Mouse (Mus musculus): ENCODE data around the gene Ggt6. TPM values are rescaled to one million over a fixed set of nuclear protein-coding genes. Genes with fewer than 3 reads are reported as not detected.

The Ggt6 gene
- not detected in 2 replicates for polyA plus RNA-seq (2012; ENCODE audit: insufficient read depth, low replicate concordance)

DNA sequence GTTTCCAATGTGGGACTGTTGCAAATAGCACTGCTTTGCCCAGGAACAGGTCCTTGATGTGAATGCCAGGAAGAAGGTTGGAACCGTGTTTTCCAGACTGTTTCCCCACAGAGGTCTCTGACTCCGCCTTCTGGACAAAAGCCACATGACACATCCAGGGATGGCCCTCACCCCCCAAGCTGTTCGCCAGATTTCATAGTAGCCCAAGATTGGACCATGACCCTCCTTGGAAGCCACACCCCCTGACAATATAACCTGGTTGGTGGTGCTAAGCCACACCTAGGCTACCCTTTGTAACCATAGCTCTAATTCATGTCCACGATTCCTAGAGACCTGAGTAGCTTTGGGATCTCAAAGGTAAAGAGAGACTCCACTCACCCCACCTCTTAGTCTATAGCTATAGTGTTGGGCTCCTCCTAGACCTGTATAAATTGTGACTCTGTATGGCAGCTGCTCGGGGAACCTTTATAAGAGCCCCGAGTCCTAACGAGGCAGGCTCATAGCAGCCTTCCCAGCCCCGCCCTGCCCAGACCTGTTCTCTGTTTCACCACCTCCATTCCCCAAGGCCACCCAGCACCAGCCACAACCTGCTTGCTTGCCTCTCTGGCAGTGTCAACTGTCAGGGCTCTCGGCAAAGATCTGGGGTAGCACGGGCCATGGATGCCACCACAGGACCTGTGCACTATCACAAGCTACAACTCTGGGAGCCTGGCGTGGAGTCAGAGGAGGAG lies at the start of gene Ggt6:
Ggt6 (plus strand) TSS at position 564 of the 731 bp plus-strand sequence.
- H3K27me3 ChIP-seq (replicated peaks) = peaks cover 20% of the 10 kb centered on the region
- no peaks in the 10 kb centered on the region for H3K36me3 ChIP-seq (replicated peaks; ENCODE audit: low read length)
- H3K4me1 ChIP-seq = peaks cover 23% of the 10 kb centered on the region
- H3K4me3 ChIP-seq (replicated peaks) = no peak within 1 kb of the TSS
- H3K9me3 ChIP-seq = no peaks in the 10 kb centered on the region
- TF ChIP-seq GATA1 (IDR thresholded peaks at IDR 0.05; ENCODE audit: borderline replicate concordance, low read length) = no peak
- TF ChIP-seq FLI1 (IDR thresholded peaks at IDR 0.05; ENCODE audit: low read length) = no peak

DNA sequence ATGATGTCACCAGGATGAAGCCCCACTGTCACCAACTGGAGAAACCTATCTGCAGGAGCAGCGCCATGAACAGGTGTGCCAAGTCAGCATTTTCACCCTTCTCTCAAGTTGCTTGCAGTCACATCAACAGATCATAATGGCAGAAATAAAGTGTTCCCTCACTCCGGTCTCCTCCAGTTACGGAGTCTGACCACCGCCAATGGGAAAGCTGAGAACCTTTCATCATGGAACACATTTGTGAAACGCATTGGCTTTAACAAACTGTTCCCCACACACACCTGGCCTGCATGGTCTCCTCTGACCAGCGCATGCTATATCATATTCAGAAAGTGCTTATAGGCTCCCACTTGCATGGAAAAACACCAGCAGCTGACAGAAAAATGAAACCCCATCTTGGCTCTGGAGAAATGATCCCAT lies 47.2 kb upstream of the Ggt6 start:
- no peaks in the 10 kb centered on the region for H3K9me3 ChIP-seq
- TF ChIP-seq FLI1 (IDR thresholded peaks at IDR 0.05; ENCODE audit: low read length) (no peak), GATA1 (IDR thresholded peaks at IDR 0.05; ENCODE audit: borderline replicate concordance, low read length) (no peak)
- H3K4me3 ChIP-seq (replicated peaks) = no peak overlapping the region
- no peaks in the 10 kb centered on the region for H3K36me3 ChIP-seq (replicated peaks; ENCODE audit: low read length)
- no peaks in the 10 kb centered on the region for H3K4me1 ChIP-seq
- peaks cover 25% of the 10 kb centered on the region for H3K27me3 ChIP-seq (replicated peaks)

DNA sequence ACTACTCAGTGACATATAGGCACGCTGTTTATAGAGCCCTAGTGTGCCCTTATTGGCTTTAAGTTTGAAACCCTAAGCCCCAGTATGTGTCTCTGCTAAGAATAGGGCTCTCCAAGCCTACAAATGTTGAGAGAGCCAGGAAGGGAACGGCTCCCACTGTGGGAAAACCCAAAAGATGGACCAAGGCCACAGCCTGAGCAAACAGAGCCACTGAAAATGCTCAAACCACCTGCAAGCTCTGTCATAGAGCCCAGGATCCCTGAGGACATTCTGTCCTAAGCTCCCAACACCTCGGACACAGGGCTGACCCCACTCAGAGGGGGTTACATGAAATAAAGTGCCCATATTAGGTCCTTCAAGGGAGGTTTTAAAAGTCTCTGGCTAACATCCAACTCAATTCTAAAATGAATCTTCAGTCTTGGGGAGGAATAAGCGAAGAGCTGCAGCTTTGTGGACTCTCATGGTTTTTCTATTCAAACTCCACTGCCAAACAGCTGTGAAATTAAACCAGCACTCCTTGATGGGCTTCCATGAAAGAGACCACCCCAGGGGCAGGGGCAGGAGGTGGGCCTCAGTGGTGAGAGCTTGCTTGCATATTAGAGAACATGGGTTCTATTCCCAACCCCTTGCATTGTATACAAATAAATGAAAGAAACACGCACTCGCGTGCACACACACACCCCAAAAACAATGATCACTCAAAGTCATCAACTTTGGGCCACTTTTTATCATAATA lies 45.8 kb upstream of the Ggt6 start:
- Histone ChIP-seq H3K9me3 (no peaks in the 10 kb centered on the region), H3K36me3 (replicated peaks; ENCODE audit: low read length) (no peaks in the 10 kb centered on the region), H3K27me3 (replicated peaks) (peaks cover 37% of the 10 kb centered on the region), H3K4me3 (replicated peaks) (no peak overlapping the region), H3K4me1 (peaks cover 6% of the 10 kb centered on the region)
- no peak for TF ChIP-seq GATA1 (IDR thresholded peaks at IDR 0.05; ENCODE audit: borderline replicate concordance, low read length)
- TF ChIP-seq FLI1 (IDR thresholded peaks at IDR 0.05; ENCODE audit: low read length) = no peak

DNA sequence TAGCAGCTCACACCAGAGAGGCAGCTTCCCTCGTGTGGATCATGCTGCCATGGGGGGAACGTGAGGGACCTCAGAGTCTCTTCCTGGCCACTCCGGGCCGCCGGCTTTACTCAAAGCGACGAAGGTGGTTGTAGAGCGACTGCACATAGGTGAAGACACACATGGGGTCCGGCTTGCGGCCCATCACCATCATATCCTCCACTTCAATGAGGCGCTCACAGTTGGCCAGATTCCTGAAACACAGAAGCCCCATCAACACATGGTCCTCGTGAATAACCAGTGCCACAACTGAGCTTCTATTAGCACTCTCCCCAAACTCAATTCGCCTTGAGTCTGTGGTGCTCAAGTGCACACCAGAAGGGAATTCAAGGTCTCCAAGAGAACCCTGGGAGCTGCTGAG lies 44.1 kb upstream of the Ggt6 start:
- no peak for TF ChIP-seq GATA1 (IDR thresholded peaks at IDR 0.05; ENCODE audit: borderline replicate concordance, low read length)
- no peak for TF ChIP-seq FLI1 (IDR thresholded peaks at IDR 0.05; ENCODE audit: low read length)
- H3K36me3 ChIP-seq (replicated peaks; ENCODE audit: low read length) = no peaks in the 10 kb centered on the region
- H3K27me3 ChIP-seq (replicated peaks) = peaks cover 44% of the 10 kb centered on the region
- no peaks in the 10 kb centered on the region for H3K9me3 ChIP-seq
- H3K4me3 ChIP-seq (replicated peaks) = no peak overlapping the region
- peaks cover 17% of the 10 kb centered on the region for H3K4me1 ChIP-seq

DNA sequence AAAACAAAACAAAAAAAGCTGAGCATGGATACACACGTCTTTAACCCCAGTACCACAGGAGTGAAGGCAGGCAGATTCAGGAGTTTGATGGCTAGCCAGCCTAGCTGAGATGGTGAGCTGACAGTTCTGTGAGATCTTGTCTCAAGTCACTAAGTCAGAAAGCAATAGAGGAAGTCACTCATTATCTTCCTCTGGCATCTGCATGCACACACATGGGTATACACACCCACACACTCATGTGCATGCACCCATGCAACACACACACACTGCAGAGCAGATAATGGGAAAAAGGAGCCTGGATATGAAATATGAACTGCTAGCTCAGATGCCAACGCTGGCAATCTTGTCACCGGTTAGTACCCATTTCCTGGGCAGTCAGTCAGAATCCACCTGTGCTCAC lies 42.1 kb upstream of the Ggt6 start:
- no peaks in the 10 kb centered on the region for H3K36me3 ChIP-seq (replicated peaks; ENCODE audit: low read length)
- peaks cover 54% of the 10 kb centered on the region for H3K27me3 ChIP-seq (replicated peaks)
- peaks cover 17% of the 10 kb centered on the region for H3K4me1 ChIP-seq
- H3K9me3 ChIP-seq = no peaks in the 10 kb centered on the region
- no peak for TF ChIP-seq GATA1 (IDR thresholded peaks at IDR 0.05; ENCODE audit: borderline replicate concordance, low read length)
- no peak for TF ChIP-seq FLI1 (IDR thresholded peaks at IDR 0.05; ENCODE audit: low read length)
- H3K4me3 ChIP-seq (replicated peaks) = no peak overlapping the region

DNA sequence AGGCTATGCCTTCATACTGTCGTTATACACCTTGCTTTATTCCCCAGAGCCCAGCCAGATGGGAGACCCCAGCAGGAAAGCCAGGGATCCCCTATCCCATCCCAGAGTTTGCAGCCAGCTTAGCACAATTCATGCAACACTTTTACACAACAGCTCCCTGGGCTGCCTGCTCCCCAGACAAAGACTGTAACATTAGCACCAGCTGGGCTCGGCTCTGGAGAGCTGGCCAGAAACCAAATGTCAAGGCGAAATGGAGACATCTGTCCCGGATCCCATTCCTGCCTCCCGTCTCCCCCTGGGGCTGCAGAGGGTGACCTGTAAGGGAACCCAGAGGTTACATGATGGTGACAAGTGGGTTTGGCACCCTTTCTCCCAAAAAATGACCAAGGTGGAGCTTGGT lies 41.7 kb upstream of the Ggt6 start:
- TF ChIP-seq GATA1 (IDR thresholded peaks at IDR 0.05; ENCODE audit: borderline replicate concordance, low read length) = no peak
- TF ChIP-seq FLI1 (IDR thresholded peaks at IDR 0.05; ENCODE audit: low read length) = no peak
- Histone ChIP-seq H3K27me3 (replicated peaks) (peaks cover 53% of the 10 kb centered on the region), H3K9me3 (no peaks in the 10 kb centered on the region), H3K4me3 (replicated peaks) (no peak overlapping the region), H3K36me3 (replicated peaks; ENCODE audit: low read length) (no peaks in the 10 kb centered on the region), H3K4me1 (peaks cover 17% of the 10 kb centered on the region)

DNA sequence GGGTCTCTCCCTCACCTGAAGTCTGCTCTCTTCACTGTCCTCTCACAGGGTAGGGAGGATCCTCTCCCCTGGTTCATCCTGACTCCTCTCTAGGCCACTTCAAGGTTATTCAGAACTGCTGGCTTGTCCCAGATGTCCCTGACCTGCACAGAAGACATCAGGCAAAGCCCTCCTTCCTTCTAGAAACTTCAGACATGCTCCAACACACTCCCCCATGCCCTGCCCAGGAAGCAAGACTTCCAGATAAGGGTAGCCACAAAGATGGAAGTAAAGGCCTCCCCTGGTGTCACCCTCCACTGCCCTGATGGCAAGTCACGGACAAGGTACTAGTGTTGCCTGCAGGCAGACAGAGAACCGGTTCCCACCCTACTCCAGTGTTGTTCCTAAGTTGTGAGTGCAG lies 40.6 kb upstream of the Ggt6 start:
- Histone ChIP-seq H3K4me1 (peaks cover 17% of the 10 kb centered on the region), H3K27me3 (replicated peaks) (peaks cover 59% of the 10 kb centered on the region)
- TF ChIP-seq GATA1 (IDR thresholded peaks at IDR 0.05; ENCODE audit: borderline replicate concordance, low read length) = no peak

DNA sequence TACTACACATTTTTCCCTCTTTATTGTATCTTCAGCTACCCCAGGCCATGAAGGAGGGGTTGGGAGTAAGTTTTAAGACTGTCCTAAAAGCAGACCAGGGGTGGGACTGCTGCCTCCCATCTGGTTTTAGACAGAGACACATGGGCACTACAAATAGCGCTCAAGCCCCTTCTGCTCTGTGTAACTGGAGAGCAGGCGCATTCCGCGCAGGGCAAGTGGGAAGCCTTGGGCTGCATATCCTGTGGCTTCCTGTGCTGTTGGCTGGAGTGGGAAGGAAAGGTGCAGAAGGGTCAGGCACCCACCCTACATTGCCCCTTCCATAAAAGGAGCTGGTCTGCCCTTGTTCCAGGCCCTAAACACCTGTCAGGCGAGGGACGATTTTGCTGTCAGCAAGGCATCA lies 39.7 kb upstream of the Ggt6 start:
- TF ChIP-seq GATA1 (IDR thresholded peaks at IDR 0.05; ENCODE audit: borderline replicate concordance, low read length) (no peak), FLI1 (IDR thresholded peaks at IDR 0.05; ENCODE audit: low read length) (no peak)
- H3K36me3 ChIP-seq (replicated peaks; ENCODE audit: low read length) = no peaks in the 10 kb centered on the region
- H3K27me3 ChIP-seq (replicated peaks) = peaks cover 67% of the 10 kb centered on the region
- H3K4me1 ChIP-seq = peaks cover 17% of the 10 kb centered on the region
- peaks cover 7% of the 10 kb centered on the region for H3K9me3 ChIP-seq
- H3K4me3 ChIP-seq (replicated peaks) = no peak overlapping the region

More for the DNA sequence above, 40.6 kb upstream of the Ggt6 start:
- H3K9me3 ChIP-seq = peaks cover 3% of the 10 kb centered on the region
- H3K4me3 ChIP-seq (replicated peaks) = no peak overlapping the region
- H3K36me3 ChIP-seq (replicated peaks; ENCODE audit: low read length) = no peaks in the 10 kb centered on the region

DNA sequence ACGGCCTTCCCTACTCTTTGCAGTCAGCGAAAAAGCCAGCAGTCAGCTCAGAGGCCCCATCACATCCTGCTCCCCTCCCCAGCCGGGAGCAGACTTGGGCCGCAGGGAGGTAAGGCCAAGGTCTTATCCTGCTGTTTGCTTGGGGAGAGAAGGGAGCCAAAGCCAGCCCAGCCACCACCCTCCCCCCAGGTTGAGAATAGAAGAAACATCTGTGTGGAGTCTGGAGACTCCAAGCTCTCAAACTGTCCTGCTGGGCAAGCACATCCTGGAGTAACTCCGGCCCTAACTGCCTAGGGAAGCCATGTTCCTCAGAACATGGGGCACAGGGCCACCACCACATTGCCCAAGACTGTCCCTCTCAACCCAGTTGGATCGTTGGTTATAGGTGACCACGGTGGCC lies 38.7 kb upstream of the Ggt6 start:
- H3K9me3 ChIP-seq = peaks cover 7% of the 10 kb centered on the region
- TF ChIP-seq GATA1 (IDR thresholded peaks at IDR 0.05; ENCODE audit: borderline replicate concordance, low read length) = no peak
- no peak for TF ChIP-seq FLI1 (IDR thresholded peaks at IDR 0.05; ENCODE audit: low read length)
- H3K4me3 ChIP-seq (replicated peaks) = no peak overlapping the region
- H3K4me1 ChIP-seq = peaks cover 17% of the 10 kb centered on the region
- no peaks in the 10 kb centered on the region for H3K36me3 ChIP-seq (replicated peaks; ENCODE audit: low read length)
- H3K27me3 ChIP-seq (replicated peaks) = peaks cover 74% of the 10 kb centered on the region

DNA sequence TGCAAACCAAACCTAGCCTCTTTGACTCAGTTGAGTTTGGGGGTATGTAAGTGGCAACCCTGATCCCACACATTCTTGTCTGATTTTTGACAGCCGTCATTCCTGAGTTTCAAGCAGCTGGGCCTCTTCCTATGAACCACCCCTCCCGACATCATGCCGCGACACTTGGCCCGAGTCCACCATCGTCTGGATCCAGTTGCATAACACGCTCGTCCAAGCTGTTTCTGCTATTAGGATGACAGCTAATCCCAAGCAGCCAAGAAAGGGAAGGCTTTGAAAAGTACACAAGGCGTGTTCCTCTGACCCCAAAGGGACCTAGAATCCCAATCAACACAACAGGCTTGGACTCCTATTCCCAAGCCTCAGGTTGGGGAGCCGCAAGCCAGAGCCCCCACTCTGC lies 38.3 kb upstream of the Ggt6 start:
- Histone ChIP-seq H3K4me3 (replicated peaks) (no peak overlapping the region), H3K4me1 (peaks cover 17% of the 10 kb centered on the region), H3K36me3 (replicated peaks; ENCODE audit: low read length) (no peaks in the 10 kb centered on the region), H3K27me3 (replicated peaks) (peaks cover 75% of the 10 kb centered on the region), H3K9me3 (peaks cover 7% of the 10 kb centered on the region)
- TF ChIP-seq FLI1 (IDR thresholded peaks at IDR 0.05; ENCODE audit: low read length) (no peak), GATA1 (IDR thresholded peaks at IDR 0.05; ENCODE audit: borderline replicate concordance, low read length) (no peak)
